Mouse (Mus musculus): Measurements from ENCODE around the gene Igsf9. TPM values are rescaled to one million over a fixed set of nuclear protein-coding genes. Genes with fewer than 3 reads are reported as not detected.

Igsf9 gene
- total RNA-seq, 2 experiments from 2014 or later: 6.0 to 10.6 TPM

- DNase-seq (ENCODE audit: low spot score in 2 of 2): no peak
Observed at GRCm38 (mm10) chr1:172463387-172464333, 17.9 kb upstream of the Igsf9 start.

- no peak for DNase-seq (ENCODE audit: low spot score in 2 of 2)
Observed at GRCm38 (mm10) chr1:172468301-172468877, 13.2 kb upstream of the Igsf9 start.

GRCm38 (mm10) chr1:172469373-172469772 is 12.2 kb upstream of the Igsf9 start:
- no peak for DNase-seq (ENCODE audit: low spot score in 2 of 2)

GRCm38 (mm10) chr1:172469810-172470448 is 11.7 kb upstream of the Igsf9 start:
- DNase-seq (ENCODE audit: low spot score in 2 of 2): no peak

- DNase-seq (ENCODE audit: low spot score in 2 of 2): no peak
Observed at GRCm38 (mm10) chr1:172472909-172473308, 8.7 kb upstream of the Igsf9 start.

- DNase-seq (ENCODE audit: low spot score in 2 of 2): no peak
Observed at GRCm38 (mm10) chr1:172474196-172474595, 7.4 kb upstream of the Igsf9 start.

- DNase-seq (ENCODE audit: low spot score in 2 of 2): no peak
Observed at GRCm38 (mm10) chr1:172475054-172475741, 6.4 kb upstream of the Igsf9 start, which contains the start of gene Slamf9. TSS of gene Slamf9 (plus strand) at chr1:172475358.

GRCm38 (mm10) chr1:172478020-172478419 is 3.6 kb upstream of the Igsf9 start:
- no peak for DNase-seq (ENCODE audit: low spot score in 2 of 2)

- DNase-seq (ENCODE audit: low spot score in 2 of 2): no peak
Observed at GRCm38 (mm10) chr1:172480376-172480775, 1.2 kb upstream of the Igsf9 start.

- no peak for DNase-seq (ENCODE audit: low spot score in 2 of 2)
Observed at GRCm38 (mm10) chr1:172481111-172481510, 477 bp upstream of the Igsf9 start.

- DNase-seq (ENCODE audit: low spot score in 2 of 2): no peak
Observed at GRCm38 (mm10) chr1:172482518-172483360, 1.2 kb downstream of the Igsf9 start.

- DNase-seq (ENCODE audit: low spot score in 2 of 2): no peak
Observed at GRCm38 (mm10) chr1:172483361-172483660, 1.7 kb downstream of the Igsf9 start.

- no peak for DNase-seq (ENCODE audit: low spot score in 2 of 2)
Observed at GRCm38 (mm10) chr1:172484236-172484635, 2.6 kb downstream of the Igsf9 start.

- no peak for DNase-seq (ENCODE audit: low spot score in 2 of 2)
Observed at GRCm38 (mm10) chr1:172484671-172485070, 3.1 kb downstream of the Igsf9 start.

- DNase-seq (ENCODE audit: low spot score in 2 of 2): no peak
Observed at GRCm38 (mm10) chr1:172485821-172486220, 4.2 kb downstream of the Igsf9 start.

- no peak for DNase-seq (ENCODE audit: low spot score in 2 of 2)
Observed at GRCm38 (mm10) chr1:172486236-172486635, 4.6 kb downstream of the Igsf9 start.

GRCm38 (mm10) chr1:172486651-172487050 is 5.1 kb downstream of the Igsf9 start:
- DNase-seq (ENCODE audit: low spot score in 2 of 2): no peak

GRCm38 (mm10) chr1:172487859-172488258 is 6.3 kb downstream of the Igsf9 start:
- DNase-seq (ENCODE audit: low spot score in 2 of 2): no peak

- DNase-seq (ENCODE audit: low spot score in 2 of 2): no peak
Observed at GRCm38 (mm10) chr1:172488831-172489230, 7.2 kb downstream of the Igsf9 start.

GRCm38 (mm10) chr1:172489585-172490250 is 8.1 kb downstream of the Igsf9 start:
- DNase-seq (ENCODE audit: low spot score in 2 of 2): no peak

Data from adrenal gland, postnatal 4 days (tissue).